Mouse (Mus musculus) lung, adult 2 months (tissue): ENCODE measurements around the gene Fcor.

Experiments
- CTCF ChIP-seq: fragments of 200-500 bp; IDR thresholded peaks from 2 replicates; pipeline ENCODE4 v1.5.1; 2011; ENCODE audit warnings: mild to moderate bottlenecking, low read length, control low read depth; ENCODE audit not compliant: insufficient read depth
- POLR2A ChIP-seq: fragments of 200-500 bp; IDR thresholded peaks from 2 replicates; pipeline ENCODE4 v1.6.1; 2011; ENCODE audit warnings: low read depth, mild to moderate bottlenecking, control low read depth, low read length, borderline replicate concordance; ENCODE audit errors: extremely low read depth

GRCm38 (mm10) chr8:3626971-3627370, 45.2 kb downstream of the Fcor start:
- TF ChIP-seq POLR2A (no peak), CTCF (no peak)
